Mouse (Mus musculus) brain, embryonic 18.5 days (tissue): ENCODE results near the gene St3gal4.
A peak's percentile ranks its signal among the peaks of the same experiment; 100 is the strongest.

ENCODE experiments used
- DNase-seq: peaks from one replicate; pipeline ENCODE4 v3.0.0-alpha.2; 2012; ENCODE audit warnings: low read depth, low spot score

The St3gal4 gene

GRCm38 (mm10) chr9:35048449-35048848 lies 70.6 kb downstream of the St3gal4 start:
- no peak for DNase-seq

- DNase-seq: no peak
Observed at GRCm38 (mm10) chr9:35045756-35046155, 73.3 kb downstream of the St3gal4 start.

- no peak for DNase-seq
Observed at GRCm38 (mm10) chr9:35045031-35045531, 74.0 kb downstream of the St3gal4 start.

GRCm38 (mm10) chr9:35044458-35044857 lies 74.6 kb downstream of the St3gal4 start:
- DNase-seq: no peak

- DNase-seq: no peak
Observed at GRCm38 (mm10) chr9:35043619-35044018, 75.4 kb downstream of the St3gal4 start.

GRCm38 (mm10) chr9:35041493-35041892 lies 77.6 kb downstream of the St3gal4 start:
- no peak for DNase-seq

GRCm38 (mm10) chr9:35039846-35040245 lies 79.2 kb downstream of the St3gal4 start:
- no peak for DNase-seq

- DNase-seq: no peak
Observed at GRCm38 (mm10) chr9:35038922-35039586, 80.0 kb downstream of the St3gal4 start.

GRCm38 (mm10) chr9:35035074-35035473 lies 84.0 kb downstream of the St3gal4 start:
- DNase-seq: no peak

- DNase-seq: no peak
Observed at GRCm38 (mm10) chr9:35032457-35032856, 86.6 kb downstream of the St3gal4 start.

GRCm38 (mm10) chr9:35030823-35031222 lies 88.2 kb downstream of the St3gal4 start:
- no peak for DNase-seq

- DNase-seq: no peak
Observed at GRCm38 (mm10) chr9:35027382-35027997, 91.6 kb downstream of the St3gal4 start.

GRCm38 (mm10) chr9:35026897-35027311 lies 92.2 kb downstream of the St3gal4 start:
- DNase-seq: no peak

- DNase-seq: no peak
Observed at GRCm38 (mm10) chr9:35026311-35026710, 92.8 kb downstream of the St3gal4 start.

- DNase-seq: no peak
Observed at GRCm38 (mm10) chr9:35024591-35025496, 94.2 kb downstream of the St3gal4 start.

GRCm38 (mm10) chr9:35021744-35022143 lies 97.3 kb downstream of the St3gal4 start:
- no peak for DNase-seq

- DNase-seq: no peak
Observed at GRCm38 (mm10) chr9:35020015-35020653, 98.9 kb downstream of the St3gal4 start.

GRCm38 (mm10) chr9:35019372-35019771 lies 99.7 kb downstream of the St3gal4 start:
- DNase-seq: peak; percentile 69

- no peak for DNase-seq
Observed at GRCm38 (mm10) chr9:35018056-35018455, 101.0 kb downstream of the St3gal4 start.

GRCm38 (mm10) chr9:35017563-35017962 lies 101.5 kb downstream of the St3gal4 start:
- DNase-seq: no peak

GRCm38 (mm10) chr9:35016762-35017161 lies 102.3 kb downstream of the St3gal4 start:
- no peak for DNase-seq
